Mouse (Mus musculus) macrophage (primary cell): ENCODE data around the gene Nme9. TPM values are rescaled to one million over a fixed set of nuclear protein-coding genes. Genes with fewer than 3 reads are reported as not detected.

Source experiments
- H3K27ac ChIP-seq: fragments of 350-480 bp; formaldehyde crosslinking; 2 replicates; pipeline ENCODE4 v1.9.0; 2021
- H3K36me3 ChIP-seq: fragments of 350-480 bp; formaldehyde crosslinking; 2 replicates; pipeline ENCODE4 v1.9.0; 2021; ENCODE audit errors: inconsistent target
- H3K4me3 ChIP-seq: fragments of 350-480 bp; formaldehyde crosslinking; 2 replicates; pipeline ENCODE4 v1.9.0; 2021; ENCODE audit errors: inconsistent target
- H3K79me2 ChIP-seq: fragments of 350-480 bp; formaldehyde crosslinking; 2 replicates; pipeline ENCODE4 v1.9.0; 2021; ENCODE audit errors: inconsistent target
- WGBS: methylation state at CpG from one replicate; pipeline ENCODE4 v1.1.7; 2026; ENCODE audit warnings: inconsistent platforms; ENCODE audit not compliant: missing documents; 5-methylcytosine and 5-hydroxymethylcytosine counted together
- polyA plus RNA-seq: library from polyadenylated mRNA; stranded (reverse); fragments of 250-400 nt; gene quantifications from 3 replicates; pipeline ENCODE4 v1.2.4, GENCODE M21; 2018; ENCODE audit warnings: inconsistent platforms
- total RNA-seq, 78 experiments: library from RNA; depleted of rRNA; stranded (reverse); fragments of 250-400 nt; gene quantifications; 1 replicate in 9 of 78; 2 replicates in 24 of 78; 3 replicates in 43 of 78; 4 replicates in 2 of 78; pipeline ENCODE4 v1.2.4; 2018; ENCODE audit warnings: inconsistent platforms in 56 of 78

Gene Nme9
- not detected for total RNA-seq (2018; cell fraction: chromatin; rRNA removed)
- not detected for total RNA-seq (2018; cell fraction: cytosol; rRNA removed)
- not detected for total RNA-seq (2018; cell fraction: nucleus; rRNA removed)
- polyA plus RNA-seq: not detected in 3 replicates

- Histone ChIP-seq H3K79me2 (no peaks in the 10 kb centered on the region), H3K27ac (no peak within 1 kb of the TSS), H3K36me3 (no peaks in the 10 kb centered on the region), H3K4me3 (no peak within 1 kb of the TSS)
- WGBS: 14% methylated on average over 14 of the region's 14 CpGs
These were observed at the start of gene Nme9 for GRCm38 (mm10) chr9:99451161-99451560. Nme9 (plus strand) TSS chr9:99451475.

GRCm38 (mm10) chr9:99409280-99409679 is 42.0 kb upstream of the Nme9 start:
- Histone ChIP-seq H3K79me2 (no peaks in the 10 kb centered on the region), H3K27ac (no peak overlapping the region), H3K36me3 (no peaks in the 10 kb centered on the region), H3K4me3 (no peak overlapping the region)
- 48% methylated on average over 3 of the region's 3 CpGs for WGBS

- no peaks in the 10 kb centered on the region for H3K79me2 ChIP-seq
- no peak overlapping the region for H3K27ac ChIP-seq
- no peak overlapping the region for H3K4me3 ChIP-seq
- H3K36me3 ChIP-seq: no peaks in the 10 kb centered on the region
- WGBS: 61% methylated on average over 5 of the region's 5 CpGs
These were observed 40.2 kb upstream of the Nme9 start for GRCm38 (mm10) chr9:99411093-99411492.

- H3K36me3 ChIP-seq: no peaks in the 10 kb centered on the region
- H3K4me3 ChIP-seq: no peak overlapping the region
- no peaks in the 10 kb centered on the region for H3K79me2 ChIP-seq
- H3K27ac ChIP-seq: no peak overlapping the region
- 92% methylated on average over 4 of the region's 4 CpGs for WGBS
These were observed 39.5 kb upstream of the Nme9 start for GRCm38 (mm10) chr9:99411785-99412184.

GRCm38 (mm10) chr9:99416809-99417208 is 34.5 kb upstream of the Nme9 start:
- H3K79me2 ChIP-seq: no peaks in the 10 kb centered on the region
- no peak overlapping the region for H3K27ac ChIP-seq
- no peak overlapping the region for H3K4me3 ChIP-seq
- no peaks in the 10 kb centered on the region for H3K36me3 ChIP-seq
- whole genome bisulfite sequencing: 81% methylated on average over 3 of the region's 3 CpGs

GRCm38 (mm10) chr9:99417288-99417846 is 33.9 kb upstream of the Nme9 start:
- WGBS: 66% methylated on average over 4 of the region's 4 CpGs
- H3K79me2 ChIP-seq: no peaks in the 10 kb centered on the region
- no peak overlapping the region for H3K27ac ChIP-seq
- H3K36me3 ChIP-seq: no peaks in the 10 kb centered on the region
- no peak overlapping the region for H3K4me3 ChIP-seq

- WGBS: 80% methylated on average over 5 of the region's 5 CpGs
- Histone ChIP-seq H3K79me2 (no peaks in the 10 kb centered on the region), H3K4me3 (no peak overlapping the region), H3K36me3 (no peaks in the 10 kb centered on the region), H3K27ac (no peak overlapping the region)
These were observed 32.9 kb upstream of the Nme9 start for GRCm38 (mm10) chr9:99418377-99418776.

- Histone ChIP-seq H3K36me3 (no peaks in the 10 kb centered on the region), H3K27ac (no peak overlapping the region), H3K79me2 (no peaks in the 10 kb centered on the region), H3K4me3 (no peak overlapping the region)
- 95% methylated on average over 8 of the region's 8 CpGs for WGBS
These were observed 31.1 kb upstream of the Nme9 start for GRCm38 (mm10) chr9:99419951-99420701.

GRCm38 (mm10) chr9:99421914-99422313 is 29.4 kb upstream of the Nme9 start:
- WGBS: 67% methylated on average over 3 of the region's 3 CpGs
- Histone ChIP-seq H3K27ac (no peak overlapping the region), H3K79me2 (no peaks in the 10 kb centered on the region), H3K36me3 (no peaks in the 10 kb centered on the region), H3K4me3 (no peak overlapping the region)

- H3K79me2 ChIP-seq: no peaks in the 10 kb centered on the region
- 49% methylated on average over 9 of the region's 9 CpGs for WGBS
- H3K4me3 ChIP-seq: no peak overlapping the region
- H3K36me3 ChIP-seq: no peaks in the 10 kb centered on the region
- no peak overlapping the region for H3K27ac ChIP-seq
These were observed 27.3 kb upstream of the Nme9 start for GRCm38 (mm10) chr9:99423692-99424573.

- no peaks in the 10 kb centered on the region for H3K79me2 ChIP-seq
- no peak overlapping the region for H3K4me3 ChIP-seq
- no peaks in the 10 kb centered on the region for H3K36me3 ChIP-seq
- 92% methylated on average over 4 of the region's 4 CpGs for WGBS
- H3K27ac ChIP-seq: no peak overlapping the region
These were observed 26.8 kb upstream of the Nme9 start for GRCm38 (mm10) chr9:99424574-99424863.

- H3K4me3 ChIP-seq: no peak overlapping the region
- 91% methylated on average over 8 of the region's 9 CpGs for WGBS
- no peak overlapping the region for H3K27ac ChIP-seq
- no peaks in the 10 kb centered on the region for H3K36me3 ChIP-seq
- H3K79me2 ChIP-seq: no peaks in the 10 kb centered on the region
These were observed 26.0 kb upstream of the Nme9 start for GRCm38 (mm10) chr9:99425262-99425661.

- Histone ChIP-seq H3K4me3 (no peak overlapping the region), H3K79me2 (no peaks in the 10 kb centered on the region), H3K36me3 (no peaks in the 10 kb centered on the region), H3K27ac (no peak overlapping the region)
- 92% methylated on average over 11 of the region's 11 CpGs for WGBS
These were observed 22.5 kb upstream of the Nme9 start for GRCm38 (mm10) chr9:99428601-99429331.

GRCm38 (mm10) chr9:99429845-99430244 is 21.4 kb upstream of the Nme9 start:
- 100% methylated on average over 3 of the region's 3 CpGs for WGBS
- H3K27ac ChIP-seq: no peak overlapping the region

More at GRCm38 (mm10) chr9:99429845-99430244, 21.4 kb upstream of the Nme9 start:
- Histone ChIP-seq H3K79me2 (no peaks in the 10 kb centered on the region), H3K36me3 (no peaks in the 10 kb centered on the region), H3K4me3 (no peak overlapping the region)
